Mouse (Mus musculus): ENCODE measurements at regions not wholly inside any gene's neighbourhood (a gene's known extent, or its start where the extent isn't known, plus 50 kb on each side); places are given as distances from the start of the nearest gene placed in this dataset.

DNA sequence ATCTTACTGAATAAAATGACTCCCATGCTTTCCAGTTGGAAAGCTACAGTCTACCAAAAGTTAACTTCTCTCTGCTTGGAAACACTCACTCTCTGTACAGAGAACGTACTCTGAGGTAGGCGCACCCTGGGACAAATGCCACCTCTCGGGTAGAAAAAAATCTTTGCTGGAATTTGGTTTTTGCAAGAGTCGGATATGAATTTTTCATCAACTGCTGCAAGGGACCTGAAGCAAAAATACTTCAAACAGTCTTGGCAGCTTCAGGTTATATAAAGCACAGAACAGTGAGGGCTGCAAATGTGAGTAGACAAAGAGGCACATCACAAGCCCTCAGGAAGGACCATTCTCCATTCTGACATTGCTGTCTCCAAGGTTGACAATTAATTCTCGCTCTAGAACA lies 535.4 kb upstream of the Fam84a start:
- intact Hi-C loops (cut with DNase I), result no loop called here
- DNase-seq (ENCODE audit: low spot score in 2 of 2), result peak; percentile 4 to 93

GRCm38 (mm10) chr12:14676230-14676629 lies 524.4 kb upstream of the Fam84a start:
- no peak for DNase-seq (ENCODE audit: low spot score in 2 of 2)

GRCm38 (mm10) chr12:14665909-14666308 lies 514.1 kb upstream of the Fam84a start:
- DNase-seq (ENCODE audit: low spot score in 2 of 2), result peak; percentile 7 to 63
- intact Hi-C loops (cut with DNase I), result no loop called here

More at GRCm38 (mm10) chr12:14676230-14676629, 524.4 kb upstream of the Fam84a start:
- intact Hi-C loops (cut with DNase I), result no loop called here
